Mouse (Mus musculus) gastrocnemius, postnatal 14 days (tissue): Measurements from ENCODE around the gene Efr3b. TPM values are rescaled to one million over a fixed set of nuclear protein-coding genes. Genes with fewer than 3 reads are reported as not detected.

Source experiments
- DNase-seq: peaks from one replicate; pipeline ENCODE4 v3.0.0; 2021; ENCODE audit warnings: mixed read lengths
- intact Hi-C: fragments of 180-260 bp; cut with DNase I; formaldehyde crosslinking; loops from one replicate; pipeline ENCODE4 v1.15.1; 2025; ENCODE audit warnings: low total_unique reads
- long read RNA-seq, 2 experiments: library from polyadenylated mRNA; stranded (forward); transcript quantifications; one replicate each; pipeline ENCODE4 v2.0.0; 2021
- total RNA-seq, 2 experiments: library from RNA; stranded (reverse); gene quantifications; 2 replicates each; pipeline ENCODE4 v1.2.3; 2021

Efr3b gene
- 1 to 10 TPM; 3.1 to 4.4 TPM for total RNA-seq
- long read RNA-seq, experiment 1, partial matches to known transcripts, result 1 of 2 reads
- long read RNA-seq, experiment 1, other reads (novel, unspliced or antisense), result 1 of 2 reads
- long read RNA-seq, experiment 2, partial matches to known transcripts, result 0 of 1 reads
- long read RNA-seq, experiment 2, other reads (novel, unspliced or antisense), result 1 of 1 reads

DNA sequence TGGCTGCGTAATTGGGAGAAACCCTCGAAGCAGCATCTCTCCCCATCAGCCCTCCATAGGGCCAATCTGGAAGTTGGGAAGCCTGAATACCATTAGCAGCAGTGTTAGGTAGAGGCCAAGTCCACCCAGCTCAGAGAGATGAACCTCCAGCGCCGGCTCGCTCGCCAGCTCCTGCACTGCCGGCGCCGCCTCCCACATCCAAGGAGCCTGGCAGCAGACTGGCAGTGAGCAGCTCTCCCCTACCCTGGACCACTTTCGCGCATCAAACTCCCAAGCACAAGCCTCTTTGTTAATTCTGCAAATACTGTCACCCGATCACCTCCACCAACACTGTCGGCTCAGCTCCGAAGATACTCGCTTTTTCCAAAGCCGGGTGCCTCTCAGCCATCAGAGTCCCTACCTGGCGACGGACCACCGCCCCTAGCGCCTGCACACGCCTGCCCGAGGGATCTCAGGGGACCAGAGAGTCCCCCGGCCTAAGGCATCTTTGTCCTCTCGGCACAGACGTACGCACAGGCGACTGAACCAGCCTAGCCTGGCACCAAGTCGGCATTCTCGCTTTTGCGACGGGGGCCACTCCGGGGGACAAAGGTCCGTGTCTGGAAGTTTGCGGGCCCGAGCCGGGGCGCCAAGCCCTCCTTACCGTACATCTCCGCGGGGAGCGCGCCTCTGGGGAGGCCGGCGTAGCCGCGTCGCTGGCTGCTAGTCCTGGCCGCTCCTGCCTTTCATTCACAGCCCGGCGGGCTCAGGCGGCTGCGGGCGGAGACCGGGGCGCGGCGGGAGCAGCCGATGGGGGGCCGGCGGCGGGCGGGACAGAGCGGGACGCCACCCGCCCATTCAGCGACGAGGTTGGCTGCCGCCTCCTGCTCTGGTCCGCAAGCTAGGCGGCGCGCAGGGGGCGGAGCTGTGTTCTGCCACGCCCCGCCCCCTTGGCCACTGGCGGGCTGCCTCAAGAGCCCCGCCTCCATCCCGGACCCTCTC is at the start of gene Efr3b:
Efr3b (minus strand) TSS at position 855 of the 981 bp plus-strand sequence.
- DNase-seq, result peak; percentile 77
- intact Hi-C loops, result no loop called here

DNA sequence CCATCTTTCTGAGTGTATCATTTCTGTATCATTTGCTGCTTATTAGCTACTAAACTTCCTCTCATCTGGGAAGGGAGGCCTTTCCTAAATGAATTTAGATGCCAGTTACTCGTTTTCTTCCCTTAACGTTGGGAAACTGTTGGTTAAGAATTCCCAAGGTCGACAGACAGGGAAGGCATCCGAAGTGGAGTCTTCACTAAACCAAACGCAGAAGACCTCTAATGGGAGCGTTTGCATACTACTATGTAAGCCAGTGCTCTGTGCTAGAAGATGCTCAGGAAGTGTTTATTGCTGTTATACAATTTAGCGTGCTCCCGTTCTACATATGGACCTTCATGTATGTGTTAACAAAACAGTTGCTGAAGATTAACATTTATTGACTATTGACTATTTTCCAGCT is 44.7 kb upstream of the Efr3b start:
- intact Hi-C loops, result no loop called here

GRCm38 (mm10) chr12:4082132-4083001 is 43.7 kb upstream of the Efr3b start, which contains the start of gene Dnajc27:
TSS of gene Dnajc27 (plus strand) at chr12:4082583.
- peak; percentile 95 for DNase-seq
- intact Hi-C loops, result no loop called here

More for the DNA sequence above, 44.7 kb upstream of the Efr3b start:
- DNase-seq, result no peak

DNA sequence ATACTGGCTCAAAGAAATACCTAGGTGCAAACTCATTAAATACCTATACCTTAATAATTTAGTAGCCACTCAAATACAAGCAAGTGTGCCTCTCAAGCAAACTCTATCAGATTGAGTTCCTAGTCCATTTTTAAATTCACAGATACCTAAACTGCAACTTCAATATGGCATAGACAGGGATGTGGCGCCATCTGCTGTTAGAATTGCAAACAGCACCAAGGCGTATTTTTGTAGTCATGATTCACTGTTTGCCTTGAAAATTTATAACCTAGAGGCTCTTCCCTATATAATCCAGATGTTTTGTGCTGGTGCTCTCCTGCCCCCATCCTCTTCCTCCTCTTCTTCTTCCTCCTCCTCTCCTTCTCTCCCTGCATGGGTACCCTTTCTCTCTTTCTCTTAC is 41.6 kb upstream of the Efr3b start:
- intact Hi-C loops, result no loop called here
- DNase-seq, result peak; percentile 53

- intact Hi-C loops, result loop anchor here (2.0 to 5.0 kb wide), 2 partner anchors 93 to 151 kb away; no protein-coding TSS in a partner anchor
- no peak for DNase-seq
Measured at GRCm38 (mm10) chr12:4078069-4078468, 39.4 kb upstream of the Efr3b start.

DNA sequence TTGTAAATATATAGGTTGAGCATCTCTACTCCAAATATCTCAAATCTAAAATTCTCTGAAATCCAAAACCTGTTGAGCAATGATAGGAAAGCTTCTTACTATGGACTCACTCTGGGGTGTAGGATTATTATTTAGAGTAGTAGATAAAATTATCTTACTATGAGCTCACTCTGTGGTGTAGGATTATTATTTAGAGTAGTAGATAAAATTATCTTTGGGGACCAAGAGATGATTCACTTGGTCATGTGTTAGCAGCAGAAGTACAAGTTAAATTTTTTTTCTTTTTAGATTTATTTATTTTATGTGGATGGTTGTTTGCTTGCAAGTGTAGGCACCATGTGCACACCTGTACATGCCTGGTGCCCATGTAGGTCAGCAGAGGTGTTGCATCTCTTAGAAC is 37.7 kb upstream of the Efr3b start:
- no peak for DNase-seq
- intact Hi-C loops, result loop anchor here (5.0 kb wide), 1 partner anchor 149 kb away; no protein-coding TSS in a partner anchor

- intact Hi-C loops, result loop anchor here (5.0 kb wide), 1 partner anchor 148 kb away; no protein-coding TSS in a partner anchor
- DNase-seq, result no peak
Measured at GRCm38 (mm10) chr12:4075407-4075806, 36.7 kb upstream of the Efr3b start.

DNA sequence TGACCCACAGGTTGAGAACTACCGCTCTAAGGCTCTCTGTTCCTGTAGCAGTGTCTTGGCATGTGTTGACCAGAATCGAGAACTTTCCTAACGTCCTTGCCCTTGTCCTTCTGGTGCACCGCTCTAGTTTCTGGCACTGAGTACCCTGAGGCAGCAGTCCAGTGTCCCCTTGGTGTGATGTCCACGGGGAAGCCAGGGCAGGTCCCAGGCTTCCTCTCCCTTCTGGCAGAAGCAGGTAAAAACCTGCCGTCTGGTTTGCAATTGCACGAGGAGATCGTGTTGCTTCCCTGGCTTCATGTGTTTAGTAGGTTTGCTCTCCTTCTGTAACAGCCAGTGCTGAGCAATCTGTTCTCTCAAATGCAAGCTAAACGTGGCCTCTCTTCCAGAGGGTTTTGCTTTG is 33.0 kb upstream of the Efr3b start:
- no peak for DNase-seq

GRCm38 (mm10) chr12:4068551-4068950 is 29.8 kb upstream of the Efr3b start:
- intact Hi-C loops, result no loop called here
- no peak for DNase-seq

More for the DNA sequence above, 33.0 kb upstream of the Efr3b start:
- intact Hi-C loops, result no loop called here

DNA sequence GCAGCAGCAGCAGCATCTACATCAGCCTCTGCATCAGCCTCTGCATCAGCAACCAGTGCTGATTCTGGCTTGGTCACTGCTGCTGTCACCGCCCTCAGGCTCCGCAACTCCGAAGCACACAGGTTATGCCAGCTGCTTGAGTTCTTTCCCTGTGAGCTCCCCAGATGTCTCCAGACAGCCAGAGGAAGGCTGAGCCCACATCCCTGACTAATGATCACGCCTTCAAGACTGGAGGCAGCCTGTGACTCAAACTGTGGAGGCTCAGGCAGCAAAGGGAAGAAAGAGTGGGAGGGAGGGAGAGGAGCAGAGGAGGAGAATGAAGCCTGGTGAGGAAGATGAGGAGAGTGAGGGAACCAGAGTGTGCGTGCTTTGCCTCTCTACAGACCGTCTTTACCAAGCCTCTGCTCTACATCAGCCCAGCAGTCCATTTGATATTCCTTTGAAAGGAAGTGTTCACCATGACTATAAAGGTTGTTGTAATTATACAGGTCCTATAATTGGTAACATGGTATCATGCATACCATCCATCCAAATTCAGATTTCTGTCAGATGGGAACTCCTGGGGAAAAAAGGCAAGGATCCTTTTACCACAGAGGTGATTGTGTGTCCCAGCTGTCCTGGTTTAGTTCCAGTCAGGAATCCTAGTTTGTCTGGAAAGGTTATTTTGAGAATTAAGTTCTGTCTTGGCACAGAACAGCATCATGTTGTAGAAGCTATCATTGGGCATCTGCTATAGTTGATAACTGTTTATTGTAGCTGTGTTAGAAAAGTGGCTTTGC is 28.2 kb upstream of the Efr3b start:
- DNase-seq, result no peak
- intact Hi-C loops, result no loop called here

DNA sequence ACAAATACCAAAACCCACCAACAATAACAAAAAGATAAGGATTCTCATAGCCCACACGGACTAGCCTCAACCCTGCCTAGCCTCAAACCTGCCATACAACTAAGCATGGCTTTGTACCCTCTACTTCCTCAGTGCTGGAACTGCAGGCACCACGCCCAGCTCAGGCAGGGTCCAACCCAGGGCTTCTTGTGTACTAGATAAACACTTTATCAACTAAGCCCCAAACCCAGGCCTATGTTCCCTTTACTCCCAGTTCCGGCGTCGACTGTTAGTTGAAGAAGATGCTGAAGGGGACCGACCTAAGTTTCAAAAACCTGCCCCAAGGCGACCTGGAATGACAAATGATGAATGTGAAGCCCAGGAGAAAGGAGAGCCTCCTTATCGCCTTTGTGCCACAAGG is 27.2 kb upstream of the Efr3b start:
- DNase-seq, result no peak

DNA sequence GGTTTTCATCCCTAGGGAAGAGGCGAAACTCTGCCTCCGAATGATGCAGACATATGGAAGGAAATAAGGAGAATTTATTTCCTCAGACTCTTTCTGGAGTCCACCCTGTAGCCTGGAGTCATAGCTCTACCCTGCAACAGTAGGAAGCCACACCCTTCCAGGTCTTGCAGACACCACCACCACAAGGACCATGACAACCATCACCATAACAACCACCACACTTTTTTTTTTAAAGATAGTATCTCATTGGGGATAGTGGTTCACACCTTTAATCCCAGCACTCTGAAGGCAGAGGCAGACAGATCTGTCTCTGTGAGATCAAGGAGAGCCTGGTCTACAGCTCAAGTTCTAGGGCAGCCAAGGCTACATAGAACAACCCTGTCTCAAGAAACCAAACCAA is 26.8 kb upstream of the Efr3b start:
- no peak for DNase-seq
- intact Hi-C loops, result no loop called here

More for the DNA sequence above, 27.2 kb upstream of the Efr3b start:
- intact Hi-C loops, result no loop called here

GRCm38 (mm10) chr12:4059683-4060082 is 21.0 kb upstream of the Efr3b start:
- intact Hi-C loops, result no loop called here
- DNase-seq, result no peak

DNA sequence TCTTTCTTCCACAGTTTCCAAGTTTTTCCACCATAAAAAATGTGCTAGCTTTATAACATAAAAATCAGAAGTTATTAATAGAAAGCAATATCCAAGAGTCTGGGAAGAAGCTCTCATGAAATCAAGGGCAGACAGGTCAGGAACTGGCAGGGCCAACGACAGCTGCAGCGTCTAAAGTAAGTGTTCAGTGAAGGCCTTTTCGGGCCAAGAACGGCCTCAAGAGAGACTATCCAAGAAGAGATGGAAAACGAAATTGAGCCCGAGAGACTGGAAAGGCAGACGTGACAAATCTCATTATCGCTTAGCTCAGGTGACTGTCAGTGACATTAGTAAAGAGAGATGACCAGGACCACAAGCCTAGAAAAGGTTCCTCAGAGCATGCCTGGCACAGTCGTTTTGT is 19.6 kb upstream of the Efr3b start:
- intact Hi-C loops, result no loop called here
- peak; percentile 43 for DNase-seq

GRCm38 (mm10) chr12:4054845-4055244 is 16.1 kb upstream of the Efr3b start:
- DNase-seq, result no peak
- intact Hi-C loops, result no loop called here

DNA sequence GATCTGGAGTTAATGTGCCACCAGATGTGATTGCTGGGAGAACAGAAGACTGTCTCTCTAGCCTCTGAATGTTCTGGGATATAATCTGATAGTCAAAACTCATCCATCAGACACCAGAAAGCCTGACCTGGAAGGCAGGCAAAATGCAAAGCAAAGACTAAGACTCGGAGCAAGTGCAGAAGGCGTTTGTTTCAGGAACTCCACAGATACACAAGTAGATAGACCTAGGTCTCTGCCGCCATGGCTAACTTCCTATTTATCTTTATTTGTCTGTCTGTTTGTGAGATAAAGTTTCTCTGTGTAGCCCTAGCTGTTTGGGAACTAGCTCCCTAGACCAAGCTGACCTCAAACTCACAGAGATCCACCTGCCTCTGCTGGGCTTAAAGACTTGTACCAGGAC is 14.9 kb upstream of the Efr3b start:
- intact Hi-C loops, result no loop called here
- DNase-seq, result no peak

DNA sequence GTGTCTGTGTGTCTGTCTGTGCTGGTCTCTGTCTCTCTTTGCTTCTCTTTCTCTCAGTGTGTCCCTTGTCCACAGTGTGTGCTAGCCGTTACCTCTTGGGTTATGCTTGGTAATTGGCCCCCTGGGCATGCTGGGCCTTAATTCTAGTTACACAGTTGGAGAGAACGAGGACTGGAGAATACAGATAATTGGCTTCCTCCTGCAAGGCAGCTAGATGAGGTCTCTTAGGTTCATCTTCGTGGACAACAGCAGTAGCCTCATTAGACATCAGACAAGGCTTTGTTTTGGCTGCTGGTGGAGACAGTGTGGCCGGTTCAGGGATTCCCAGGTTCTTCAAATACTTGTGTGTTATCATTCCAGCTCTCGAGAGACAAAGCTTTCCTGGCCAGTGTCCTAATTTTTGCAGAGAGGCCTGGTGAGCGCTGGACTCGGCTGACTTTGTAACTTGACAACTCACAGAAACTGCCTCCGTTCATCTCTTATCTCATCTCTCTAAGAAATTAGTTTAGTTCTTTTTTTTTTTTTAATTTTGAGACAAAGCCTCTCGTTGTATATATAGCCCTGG is 12.2 kb upstream of the Efr3b start:
- no peak for DNase-seq
- intact Hi-C loops, result no loop called here

- no peak for DNase-seq
- intact Hi-C loops, result no loop called here
Measured at GRCm38 (mm10) chr12:4048031-4048430, 9.3 kb upstream of the Efr3b start.

- DNase-seq, result no peak
- intact Hi-C loops, result no loop called here
Measured at GRCm38 (mm10) chr12:4045992-4046391, 7.3 kb upstream of the Efr3b start.
